Mouse (Mus musculus) liver, embryonic 18 days (tissue): ENCODE results near the gene Ttc36. TPM values are rescaled to one million over a fixed set of nuclear protein-coding genes. Genes with fewer than 3 reads are reported as not detected.

Source experiments
- polyA plus RNA-seq: library from polyadenylated mRNA; depleted of rRNA; stranded (reverse); fragments of >200 nt; gene quantifications from 2 replicates; pipeline ENCODE4 v1.2.3, GENCODE M21; 2012; rRNA removed

Gene Ttc36
- 260 and 292 TPM in 2 replicates for polyA plus RNA-seq

DNA sequence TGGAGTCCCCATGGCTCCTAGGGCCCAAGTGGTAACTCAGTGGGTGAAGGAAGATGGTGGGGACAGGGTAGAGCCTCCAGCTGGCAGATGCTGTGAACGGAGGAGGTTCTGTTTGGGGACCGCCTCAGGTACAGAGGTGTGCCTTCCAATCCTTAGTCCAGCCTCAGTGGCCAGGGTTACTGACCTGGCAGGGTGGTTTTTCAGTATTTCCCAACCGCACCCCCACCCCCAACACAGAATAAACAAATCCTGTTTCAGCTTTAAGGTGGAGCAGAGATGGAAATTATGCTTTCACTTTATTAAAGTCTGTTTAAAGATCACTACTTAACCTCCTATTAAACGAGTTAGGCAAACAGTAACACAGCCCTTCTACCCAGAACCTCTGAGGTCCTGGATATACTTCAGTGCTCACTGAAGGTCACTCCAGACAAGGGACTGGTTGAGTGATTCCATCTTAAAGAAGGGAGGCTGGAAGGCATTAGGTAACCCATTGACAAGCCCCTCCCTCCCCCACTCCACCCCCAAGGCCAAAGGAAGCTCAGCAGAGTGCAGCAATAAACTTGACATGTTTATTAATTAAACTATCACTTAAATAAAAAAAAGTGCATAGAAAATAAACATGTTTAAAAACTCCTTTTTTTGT, at the start of gene Ttc36:
TSS of gene Ttc36 (minus strand) at position 265 of the 643 bp plus-strand sequence.

DNA sequence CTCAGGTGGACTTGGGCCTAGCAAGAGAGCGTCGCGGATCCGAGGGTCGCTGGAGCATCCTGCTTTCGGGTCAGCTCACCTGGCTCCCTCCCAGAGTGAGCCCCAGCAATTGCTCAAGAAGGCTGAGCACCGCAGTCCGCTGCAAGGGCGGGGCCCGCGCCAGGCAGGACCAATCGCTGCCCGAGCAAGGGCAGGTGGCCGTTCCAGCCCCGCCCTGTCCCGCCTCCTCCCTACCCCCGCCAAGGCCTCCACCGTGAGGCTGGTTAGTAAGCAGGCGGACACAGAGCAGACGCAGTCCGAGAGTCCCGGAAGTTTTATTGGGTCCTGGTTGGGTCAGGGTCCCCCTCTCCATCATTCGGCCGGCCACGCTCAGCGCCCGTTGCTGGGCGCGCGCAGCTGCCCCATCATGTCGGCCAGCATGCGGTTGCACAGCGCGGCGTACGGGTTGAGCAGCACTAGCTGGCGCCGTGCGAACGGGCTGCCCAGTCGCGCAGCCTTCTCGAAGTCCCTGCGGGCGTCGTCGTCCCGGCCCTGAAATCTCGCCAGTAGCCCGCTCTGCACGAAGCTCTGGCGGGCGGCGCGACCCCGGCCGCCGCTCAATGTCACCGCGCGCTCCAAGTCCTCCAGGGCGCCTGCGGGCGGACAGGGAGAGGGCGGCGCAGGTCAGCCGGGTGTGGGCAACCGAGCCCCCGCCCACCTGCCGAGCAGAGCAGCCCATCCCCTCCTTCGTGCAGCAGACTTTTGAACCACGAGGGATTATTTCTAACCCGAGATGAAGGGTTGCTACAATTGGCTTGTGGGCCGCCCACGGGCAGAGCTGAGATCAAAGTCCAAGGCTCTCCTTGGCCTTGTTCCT, 3.5 kb downstream of the Ttc36 start, which contains the start of gene Tmem25:
TSS of gene Tmem25 (minus strand) at position 206 of the 856 bp plus-strand sequence.

DNA sequence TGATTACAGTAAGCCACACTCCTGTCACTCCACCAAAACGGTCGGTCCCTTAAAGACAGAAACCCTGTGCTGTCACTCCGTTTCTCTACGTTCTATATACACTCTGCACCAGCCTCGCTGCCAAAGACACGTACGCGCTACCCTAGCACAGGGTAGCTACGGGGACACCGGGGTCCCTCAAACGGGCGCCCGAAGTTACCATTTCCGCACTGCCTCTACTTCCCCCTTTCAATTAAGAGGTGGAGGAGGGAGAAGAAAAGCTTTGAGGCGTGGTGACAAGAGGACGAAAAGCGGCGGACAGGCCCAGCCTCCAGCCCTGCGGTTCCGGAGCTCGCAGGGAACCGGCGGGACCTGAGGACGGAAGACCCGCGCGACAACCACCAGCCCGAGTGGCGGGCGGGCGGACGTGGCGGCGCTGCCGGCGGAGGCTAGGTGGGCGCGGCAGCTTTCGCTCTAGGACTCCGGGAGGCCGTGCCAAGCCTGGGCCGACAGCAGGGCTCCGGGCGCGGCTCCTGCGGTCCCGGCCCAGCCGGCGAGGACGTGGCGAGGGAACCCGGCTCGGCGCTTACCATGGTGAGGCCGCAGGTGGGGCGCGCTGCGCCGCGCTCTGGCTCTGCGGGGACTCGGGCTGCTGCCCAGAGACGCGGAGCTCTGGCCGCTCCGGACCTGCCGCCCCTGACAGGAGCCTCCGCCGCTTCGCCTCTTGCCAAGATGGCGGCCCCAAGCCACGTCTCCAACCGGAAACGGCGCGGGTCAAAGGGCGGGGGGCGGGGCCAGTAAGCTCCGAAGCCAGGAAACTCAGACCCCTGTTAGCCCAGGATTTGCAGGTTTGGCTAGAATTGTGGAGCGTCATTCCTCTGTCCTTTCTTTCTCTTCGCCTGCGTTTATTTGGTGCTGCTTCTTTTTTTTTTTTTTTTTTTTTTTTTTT, 35.5 kb downstream of the Ttc36 start, which contains the start of the genes Arcn1 and Ift46:
TSS of gene Arcn1 (minus strand) at position 745 of the 928 bp plus-strand sequence.
TSS of gene Ift46 (plus strand) at position 808 of the 928 bp plus-strand sequence.

Other genes with a start within 250 kb of the Ttc36 start
- 0.28 and 0.31 TPM in 2 replicates for gene Cxcr5, start 241.2 kb downstream of the Ttc36 start, polyA plus RNA-seq
- 10.3 and 10.7 TPM in 2 replicates for gene Ddx6, start 198.2 kb downstream of the Ttc36 start, polyA plus RNA-seq
- gene Treh, start 129.8 kb downstream of the Ttc36 start, polyA plus RNA-seq: 0.01 and 0.08 TPM in 2 replicates
- 3.0 and 3.7 TPM in 2 replicates for gene Phldb1, start 67.9 kb downstream of the Ttc36 start, polyA plus RNA-seq
- 44.1 and 45.4 TPM in 2 replicates for gene Arcn1, start 35.2 kb downstream of the Ttc36 start, polyA plus RNA-seq
- gene Ift46, start 35.2 kb downstream of the Ttc36 start, polyA plus RNA-seq: 20.5 and 22.6 TPM in 2 replicates
- 20.9 and 22.9 TPM in 2 replicates for gene Tmem25, start 3.8 kb downstream of the Ttc36 start, polyA plus RNA-seq
- 1.7 and 2.0 TPM in 2 replicates for gene Kmt2a, start 78.2 kb upstream of the Ttc36 start, polyA plus RNA-seq
- 458 and 467 TPM in 2 replicates for gene Atp5l, start 117.7 kb upstream of the Ttc36 start, polyA plus RNA-seq
- gene Ube4a, start 162.5 kb upstream of the Ttc36 start, polyA plus RNA-seq: 8.1 and 8.3 TPM in 2 replicates
- 0.42 and 0.99 TPM in 2 replicates for gene Cd3g, start 177.4 kb upstream of the Ttc36 start, polyA plus RNA-seq
- 0.22 and 0.30 TPM in 2 replicates for gene Cd3d, start 178.7 kb upstream of the Ttc36 start, polyA plus RNA-seq
- gene Cd3e, start 206.6 kb upstream of the Ttc36 start, polyA plus RNA-seq: 0.02 TPM in 1 of 2 replicates, not detected in the other
- 12.8 and 16.9 TPM in 2 replicates for gene Mpzl2, start 236.7 kb upstream of the Ttc36 start, polyA plus RNA-seq